Mouse (Mus musculus): Measurements from ENCODE around the gene Neurl3.

DNA sequence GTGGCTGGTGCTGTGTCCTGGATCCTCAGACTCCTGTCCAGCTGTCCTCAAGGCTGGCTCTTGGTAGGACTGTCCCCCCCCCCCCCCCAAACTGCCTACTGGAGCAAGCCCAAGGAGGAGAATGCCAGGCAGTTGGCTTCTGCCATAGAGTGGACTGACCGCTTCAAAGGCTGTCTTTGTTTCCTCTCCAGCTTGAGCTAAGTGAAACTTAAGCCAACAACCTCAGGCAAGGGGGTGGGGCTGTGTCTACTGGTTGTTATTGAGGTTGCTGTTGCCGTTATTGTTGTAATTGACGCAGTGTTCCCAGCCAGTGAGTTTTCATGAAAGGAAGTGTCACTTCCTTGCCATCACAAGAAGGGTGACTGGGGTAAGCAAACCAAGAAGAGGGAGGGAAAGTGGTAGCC is 35.0 kb upstream of the Neurl3 start:
- TF ChIP-seq CTCF (IDR thresholded peaks at IDR 0.05; ENCODE audit: control insufficient read depth, insufficient read depth, low read length) (no peak), POLR2A (IDR thresholded peaks at IDR 0.05; ENCODE audit: borderline replicate concordance, control insufficient read depth, low read depth, low read length) (no peak)

Data from bone marrow, adult 2 months (tissue).